Mouse (Mus musculus): Measurements from ENCODE around the gene Ttc7b.

Ttc7b gene

DNA sequence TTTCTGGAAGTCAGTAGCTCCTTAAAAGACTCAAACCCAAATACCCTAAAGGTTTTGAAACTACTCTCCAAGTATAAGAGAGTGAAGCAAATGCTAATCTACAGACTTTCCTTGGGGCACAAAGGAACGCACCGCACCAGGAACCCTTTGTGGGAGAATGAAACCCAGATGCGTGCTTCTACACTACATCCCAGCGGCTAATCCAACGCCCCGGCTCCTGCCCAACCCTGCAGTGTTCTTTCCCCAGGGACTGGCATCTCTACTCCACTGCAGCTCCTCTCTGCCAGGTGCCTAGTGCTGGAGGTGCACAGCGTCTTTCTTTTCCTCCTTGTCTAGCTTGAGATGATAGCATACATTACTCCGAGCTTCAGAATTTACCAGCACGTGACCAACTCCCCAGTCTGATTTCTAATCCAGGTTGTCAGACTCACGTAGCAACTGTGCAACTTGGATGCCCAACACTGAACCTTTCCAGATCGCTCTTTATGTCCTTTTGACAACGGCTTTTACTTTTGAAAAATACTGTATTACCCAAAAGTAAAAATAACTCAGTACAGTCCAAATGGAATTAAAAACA is 72.8 kb downstream of the Ttc7b start:
- no peak for DNase-seq (ENCODE audit: low spot score)

DNA sequence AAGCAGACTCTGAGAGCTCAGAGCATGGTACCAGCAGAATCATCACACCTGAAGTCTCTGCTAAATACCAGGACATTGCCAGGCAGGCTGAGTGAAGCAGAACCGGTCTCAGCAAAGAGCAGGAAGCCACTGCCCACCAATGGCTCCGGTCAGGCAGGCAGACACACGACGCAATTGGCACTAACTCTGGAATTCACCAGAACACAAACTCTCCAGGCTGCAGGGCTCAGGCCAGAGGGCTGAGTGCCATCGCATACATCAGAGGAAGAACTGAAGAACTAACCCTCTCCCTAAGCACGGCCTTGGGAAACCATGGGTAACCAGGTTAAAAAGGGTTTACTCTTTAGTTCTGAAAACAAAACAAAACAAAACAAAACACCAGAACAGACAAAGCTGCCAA is 73.5 kb downstream of the Ttc7b start:
- no peak for DNase-seq (ENCODE audit: low spot score)

DNA sequence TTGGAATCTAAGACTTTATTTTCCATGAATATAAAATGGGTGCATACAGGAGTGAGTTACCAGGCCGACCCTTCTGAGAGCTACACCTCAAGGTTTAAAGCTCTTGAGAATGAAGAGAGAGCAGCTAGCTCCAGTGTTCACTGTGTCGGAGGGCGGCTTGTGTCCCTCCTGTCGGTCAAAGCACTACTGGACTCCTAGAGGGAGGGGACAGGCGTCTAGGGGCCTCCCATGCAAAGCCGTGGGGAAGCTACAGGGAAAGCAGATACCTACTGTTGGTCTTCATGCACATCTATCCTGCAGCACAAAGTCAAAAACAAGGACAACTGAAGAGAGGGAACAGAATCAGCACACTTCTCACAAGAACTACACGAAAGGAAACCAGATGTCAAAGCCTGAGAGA is 74.9 kb downstream of the Ttc7b start:
- DNase-seq (ENCODE audit: low spot score), result no peak

DNA sequence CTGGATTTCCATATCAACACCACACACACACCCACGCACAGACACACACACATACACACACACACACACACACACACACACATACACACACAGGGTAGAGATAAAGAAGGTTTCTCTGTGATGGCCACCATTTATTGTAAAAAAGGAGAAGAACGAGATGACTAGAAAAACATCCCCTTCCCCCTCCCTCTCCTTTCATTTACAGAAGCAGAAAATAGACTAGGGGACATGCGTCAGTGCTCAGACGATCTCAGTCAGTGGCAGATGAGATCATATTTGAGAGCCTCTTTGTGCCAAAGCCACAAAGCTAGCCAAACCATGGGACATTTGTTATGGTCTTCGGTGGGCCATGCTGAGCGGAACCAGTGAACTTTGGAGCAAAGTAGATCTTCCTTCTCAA is 75.4 kb downstream of the Ttc7b start:
- no peak for DNase-seq (ENCODE audit: low spot score)

DNA sequence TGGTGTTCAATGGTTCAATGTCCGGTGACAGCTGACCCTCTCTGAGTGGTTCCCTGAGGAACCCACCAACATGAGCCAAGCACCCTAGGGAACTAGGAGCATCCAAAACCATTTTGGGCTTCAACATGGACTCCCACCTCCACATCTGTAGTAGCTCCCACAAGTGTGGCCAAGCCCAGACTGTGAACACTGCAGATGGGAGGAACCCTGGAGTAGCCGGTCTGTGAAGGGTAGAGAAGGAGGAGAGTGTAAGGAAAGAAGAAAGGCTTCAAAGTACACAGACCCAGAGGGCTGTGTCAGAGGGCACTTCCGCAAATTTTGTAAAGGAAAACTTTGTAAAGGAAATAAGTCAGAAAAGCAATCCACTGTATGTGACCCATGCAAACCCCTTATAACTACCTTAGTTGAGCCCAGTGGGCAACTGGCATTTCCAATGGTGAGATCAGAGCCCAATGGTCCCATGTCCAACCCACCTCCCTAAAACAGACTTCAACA is 75.9 kb downstream of the Ttc7b start:
- no peak for DNase-seq (ENCODE audit: low spot score)

DNA sequence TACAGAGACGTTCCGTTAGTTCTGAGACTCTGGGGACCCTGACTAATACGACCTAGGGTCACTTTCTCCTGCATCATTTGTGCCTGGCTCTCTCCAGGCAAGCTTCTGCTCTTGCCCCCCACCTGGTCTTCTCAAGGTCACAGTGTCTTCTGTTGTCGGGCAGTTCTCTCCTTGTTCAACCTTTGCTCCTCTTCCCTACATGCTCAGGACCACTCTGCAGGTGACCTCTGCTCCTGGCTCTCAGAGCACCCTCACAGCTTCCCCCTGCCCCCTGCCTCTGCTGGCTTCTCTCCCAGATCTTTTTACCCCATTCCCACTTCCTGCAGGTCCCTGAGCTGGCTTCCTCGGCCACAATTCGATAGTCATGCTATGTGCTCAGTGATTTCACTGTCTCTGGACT is 77.2 kb downstream of the Ttc7b start:
- DNase-seq (ENCODE audit: low spot score), result no peak

DNA sequence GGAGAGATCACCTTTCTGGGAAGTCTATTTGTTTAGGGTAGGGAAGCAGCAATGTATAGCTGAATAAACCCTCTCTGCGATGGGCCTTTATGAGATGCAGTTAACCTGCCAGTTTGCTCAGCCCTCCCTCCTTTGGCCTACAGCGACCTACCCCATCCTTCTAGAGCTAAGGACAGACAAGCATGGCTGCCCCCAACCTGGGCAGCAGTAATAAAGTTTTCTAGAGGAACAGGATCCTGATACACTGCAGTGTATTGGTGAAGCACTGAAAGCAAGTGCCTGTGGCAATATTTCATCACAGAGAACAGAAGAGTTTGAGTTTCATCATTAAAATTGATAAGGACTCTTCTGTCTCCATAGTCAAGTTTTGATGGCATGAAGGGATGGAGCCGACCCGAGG is 79.0 kb downstream of the Ttc7b start:
- no peak for DNase-seq (ENCODE audit: low spot score)

DNA sequence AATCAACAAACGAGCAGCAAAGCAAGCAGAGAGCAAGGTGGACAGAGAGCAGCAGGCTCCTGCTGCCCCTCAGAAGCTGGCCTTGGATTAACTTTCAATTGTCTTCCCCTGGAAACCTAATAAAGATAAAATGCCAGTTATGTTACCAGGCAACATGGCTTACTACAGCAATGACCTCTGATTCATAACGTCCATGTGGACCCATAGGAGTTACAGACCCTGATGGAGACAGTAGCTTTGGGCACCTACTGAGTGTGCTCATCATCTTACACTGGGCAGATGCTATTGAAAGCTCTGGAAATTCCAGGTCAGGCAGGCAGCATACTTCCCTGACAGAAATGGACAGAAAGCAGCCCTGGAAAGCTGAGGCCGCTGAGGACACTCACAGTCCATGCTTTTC is 80.7 kb downstream of the Ttc7b start:
- DNase-seq (ENCODE audit: low spot score), result no peak

DNA sequence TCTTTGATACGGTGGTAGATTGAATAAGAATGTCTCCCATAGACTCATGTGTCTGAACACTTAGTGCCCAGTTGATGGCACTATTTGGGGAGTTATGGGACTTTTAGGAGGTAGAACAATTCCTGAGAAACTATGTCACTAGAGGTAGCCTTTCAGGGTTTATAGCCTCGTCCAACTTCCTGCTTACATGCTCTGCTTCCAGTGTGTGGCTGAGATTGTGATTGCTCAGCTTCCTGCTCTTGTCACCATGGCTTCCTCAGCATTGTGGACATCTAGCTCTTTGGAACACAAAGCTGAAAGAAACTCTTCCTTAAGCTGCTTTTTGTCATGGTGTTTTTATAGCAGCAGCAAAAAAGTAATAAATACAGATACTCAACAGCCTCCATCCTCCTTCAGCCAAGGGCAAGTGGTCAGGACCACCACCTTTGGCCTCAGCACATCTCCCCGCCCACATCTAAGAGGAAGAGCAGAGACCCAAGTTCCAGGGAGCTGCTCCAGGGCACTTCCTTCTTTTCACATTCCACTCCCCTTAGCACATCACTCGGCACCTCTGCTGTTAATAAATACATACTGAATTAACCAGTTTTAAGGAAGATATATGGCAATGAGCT is 81.4 kb downstream of the Ttc7b start:
- DNase-seq (ENCODE audit: low spot score), result no peak

DNA sequence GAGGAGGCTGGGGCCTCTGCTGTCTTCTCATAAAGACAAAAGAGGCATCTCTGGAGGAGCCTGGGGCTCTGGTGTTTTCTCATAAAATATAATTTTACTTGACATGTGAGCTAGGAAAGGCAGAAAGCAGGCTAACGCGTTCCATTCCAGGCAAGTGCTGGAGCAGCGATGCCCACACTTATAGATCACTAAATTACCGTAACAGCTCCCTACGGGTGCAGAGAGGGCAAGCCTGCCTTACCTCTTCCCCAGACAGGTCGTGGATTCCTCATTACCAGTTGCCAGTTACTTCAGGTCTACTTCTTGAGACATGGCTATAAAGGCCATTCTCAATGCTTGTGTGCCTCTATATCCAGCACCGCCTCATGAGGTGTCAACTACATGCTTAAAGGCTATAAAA is 82.1 kb downstream of the Ttc7b start:
- no peak for DNase-seq (ENCODE audit: low spot score)

DNA sequence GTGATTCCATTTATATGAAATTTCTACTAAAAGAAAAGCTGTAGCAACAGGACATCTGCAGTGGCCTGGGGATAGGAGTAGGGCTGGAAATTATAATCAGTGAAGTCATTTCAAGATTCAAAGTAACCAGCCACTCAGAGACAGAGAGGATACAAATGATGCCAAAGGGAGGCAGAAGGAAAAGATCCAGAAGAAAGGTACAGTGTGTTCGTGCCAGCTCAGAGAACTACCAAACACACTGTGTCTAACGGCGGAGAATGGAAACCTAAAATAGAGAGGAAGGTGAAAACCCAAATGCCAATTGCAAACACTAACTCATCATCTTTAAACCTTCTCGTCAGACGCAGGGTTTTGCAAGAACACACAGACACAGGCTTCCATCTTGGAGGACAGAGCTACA is 82.8 kb downstream of the Ttc7b start:
- no peak for DNase-seq (ENCODE audit: low spot score)

DNA sequence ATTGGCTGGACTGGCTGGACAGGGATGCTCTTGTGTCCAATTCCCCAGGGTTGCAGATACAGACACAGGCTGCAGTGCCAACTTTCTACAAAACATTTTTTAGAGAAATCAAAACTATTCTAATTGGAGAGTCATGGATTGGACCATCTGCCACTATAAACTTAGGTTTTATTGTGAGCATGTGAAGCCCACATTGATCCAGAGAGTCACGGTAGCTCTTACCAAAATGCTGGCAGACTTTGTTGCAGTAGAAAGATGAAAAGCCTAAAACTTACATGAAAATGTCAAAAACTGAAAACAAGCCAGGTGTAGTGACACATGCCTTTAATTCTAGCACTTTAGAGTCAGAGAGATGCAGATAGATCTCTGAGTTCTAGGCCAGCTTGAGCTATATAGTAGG is 84.9 kb downstream of the Ttc7b start:
- no peak for DNase-seq (ENCODE audit: low spot score)

DNA sequence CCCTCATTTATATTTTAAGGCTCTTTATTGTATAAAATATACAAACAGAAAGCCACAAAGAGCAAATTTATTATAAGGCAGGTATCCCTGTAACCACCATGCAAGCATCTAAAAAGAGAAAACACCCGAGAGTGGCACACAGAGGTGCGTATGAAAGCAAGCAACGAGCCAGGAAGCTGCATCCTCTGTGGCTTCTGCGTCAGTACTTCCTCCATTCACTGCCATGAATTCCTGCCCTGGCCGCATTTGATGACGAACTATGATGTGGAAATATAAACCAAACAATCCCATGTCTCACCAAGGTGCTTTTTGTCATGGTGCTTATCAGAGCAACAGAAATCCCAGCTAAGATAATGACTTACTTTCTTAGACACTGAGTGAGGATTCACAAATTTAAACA is 88.8 kb downstream of the Ttc7b start:
- no peak for DNase-seq (ENCODE audit: low spot score)

DNA sequence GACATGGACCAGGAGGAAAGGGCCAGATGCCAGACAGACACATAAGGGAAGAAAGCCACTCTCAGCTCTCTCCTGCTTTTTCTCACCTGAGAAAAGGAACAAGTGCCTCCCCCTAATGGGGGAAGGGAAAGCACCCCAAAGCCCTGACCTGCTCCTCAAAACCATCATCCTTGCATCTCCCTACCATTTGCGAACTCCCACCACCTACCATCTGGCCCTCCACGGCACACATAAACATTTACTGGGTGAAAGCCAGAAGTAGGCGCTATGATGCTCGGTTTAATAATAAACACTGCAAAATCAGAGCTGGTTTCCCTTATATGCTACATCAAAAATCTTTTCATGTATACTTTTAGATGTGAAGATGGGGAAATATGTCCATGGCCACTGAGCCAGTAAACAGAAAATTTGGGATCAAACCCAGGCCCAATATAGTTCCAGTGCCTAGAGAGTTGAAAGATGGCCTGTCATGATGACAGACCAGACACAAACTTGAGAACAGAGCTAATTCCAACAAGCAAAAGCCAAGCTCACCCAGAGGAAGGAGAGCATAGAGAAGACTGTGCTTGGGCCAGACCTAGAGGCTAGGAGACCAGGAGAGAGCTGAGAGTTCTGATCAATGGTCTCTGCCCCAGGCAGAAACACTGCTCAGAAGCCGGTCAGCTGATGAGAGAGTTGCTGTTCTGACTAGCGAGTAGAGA is 91.1 kb downstream of the Ttc7b start:
- no peak for DNase-seq (ENCODE audit: low spot score)

DNA sequence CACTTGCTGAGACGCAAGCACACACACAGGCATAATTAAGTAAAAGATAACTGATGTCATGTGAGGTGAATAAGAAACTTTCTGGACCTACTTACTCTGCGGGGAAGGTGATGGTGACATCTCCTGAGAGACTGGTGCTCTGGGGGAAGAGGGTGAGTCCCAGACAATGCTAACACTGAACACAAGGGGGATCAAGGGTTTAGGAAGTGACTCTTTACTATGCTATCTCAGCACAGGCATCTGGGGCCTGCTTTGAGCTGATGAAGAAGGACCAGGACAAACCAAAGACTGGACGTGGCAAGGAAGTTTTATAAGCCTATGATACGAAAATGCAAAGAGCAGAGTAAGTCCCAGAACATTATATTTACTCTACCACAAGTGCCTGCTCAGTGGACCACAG is 92.4 kb downstream of the Ttc7b start:
- no peak for DNase-seq (ENCODE audit: low spot score)

DNA sequence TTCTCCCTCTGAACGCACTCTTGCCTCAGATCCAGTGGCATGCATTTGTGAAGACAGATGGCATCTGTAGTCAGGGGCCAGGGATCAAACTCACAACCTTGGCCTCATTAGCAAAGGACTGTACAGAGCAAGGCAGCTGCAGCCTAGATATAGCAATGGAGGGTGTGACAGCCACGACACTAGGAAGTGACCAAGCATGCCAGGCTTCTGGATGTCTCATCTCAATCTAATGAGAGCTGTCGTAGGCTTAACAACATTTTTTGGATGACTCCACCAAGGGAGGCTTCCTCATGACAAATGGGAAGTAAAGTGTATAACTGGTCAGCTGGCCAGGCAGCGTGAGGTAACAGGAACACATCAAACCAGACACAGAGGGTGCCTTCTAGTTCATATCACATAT is 94.4 kb downstream of the Ttc7b start:
- no peak for DNase-seq (ENCODE audit: low spot score)

DNA sequence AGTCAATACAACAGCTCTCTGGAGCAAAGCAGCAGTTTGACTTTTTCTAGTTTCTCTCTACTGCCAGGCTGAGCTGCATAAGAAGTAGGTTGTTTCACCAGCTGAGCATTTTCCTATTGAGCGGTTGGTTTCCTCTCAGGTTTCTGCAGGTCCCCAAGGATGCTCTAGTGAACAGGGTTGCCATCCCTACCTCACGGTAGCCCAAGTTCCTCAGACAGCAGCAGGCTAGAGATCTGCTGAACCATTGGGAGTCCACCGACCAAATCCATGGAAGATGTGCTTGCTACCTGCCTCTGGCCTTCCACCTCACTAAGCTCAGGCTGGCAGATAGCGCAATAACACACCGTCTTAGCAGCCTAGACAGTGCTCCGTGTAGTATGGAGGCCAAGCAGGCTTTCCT is 95.6 kb downstream of the Ttc7b start:
- DNase-seq (ENCODE audit: low spot score), result no peak

DNA sequence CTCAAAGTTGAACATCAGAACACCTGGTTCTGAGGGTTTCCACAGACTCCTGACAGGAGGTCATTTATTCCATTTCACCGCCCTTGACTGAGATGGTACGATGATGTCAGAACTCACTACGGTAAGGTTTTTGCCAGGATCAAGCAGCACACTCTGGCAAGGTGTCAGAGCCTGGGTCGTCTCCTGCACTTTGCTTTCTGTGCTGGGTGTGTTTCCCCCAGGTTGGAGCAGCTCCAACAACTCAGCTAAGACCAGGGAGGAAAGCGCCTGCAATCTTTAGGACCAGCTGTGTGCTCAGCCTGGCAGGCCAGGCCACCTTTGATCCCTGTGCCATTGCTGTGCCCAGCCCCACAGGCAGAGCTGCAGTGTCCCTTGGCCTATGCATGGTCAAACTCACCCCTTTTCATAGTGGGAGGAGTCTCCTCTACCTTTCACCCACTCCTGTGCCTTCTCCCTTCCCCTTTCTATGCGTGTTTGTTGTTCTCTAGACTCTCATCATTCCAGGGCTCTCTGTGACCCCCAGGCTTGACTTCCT is 98.3 kb downstream of the Ttc7b start:
- DNase-seq (ENCODE audit: low spot score), result no peak

DNA sequence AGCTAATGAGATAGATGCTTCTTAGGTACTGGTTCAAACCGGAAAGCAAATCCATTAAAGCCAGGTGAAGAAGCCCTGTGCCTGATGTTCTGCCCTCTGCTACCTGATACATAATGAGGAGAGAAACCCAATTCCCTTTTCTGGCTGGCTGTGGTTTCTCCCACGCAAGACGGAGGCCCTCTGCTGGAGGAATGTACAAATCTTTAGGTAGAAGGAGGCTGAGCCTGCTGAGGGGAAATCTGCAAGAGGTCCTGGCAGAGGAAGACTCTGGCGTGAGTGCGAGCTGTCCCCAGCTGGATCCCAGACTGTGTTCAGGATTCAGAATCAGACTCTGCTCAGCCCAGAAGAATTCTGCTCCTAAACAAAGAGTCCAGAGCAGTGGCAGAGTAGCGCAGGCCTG is 99.1 kb downstream of the Ttc7b start:
- no peak for DNase-seq (ENCODE audit: low spot score)

DNA sequence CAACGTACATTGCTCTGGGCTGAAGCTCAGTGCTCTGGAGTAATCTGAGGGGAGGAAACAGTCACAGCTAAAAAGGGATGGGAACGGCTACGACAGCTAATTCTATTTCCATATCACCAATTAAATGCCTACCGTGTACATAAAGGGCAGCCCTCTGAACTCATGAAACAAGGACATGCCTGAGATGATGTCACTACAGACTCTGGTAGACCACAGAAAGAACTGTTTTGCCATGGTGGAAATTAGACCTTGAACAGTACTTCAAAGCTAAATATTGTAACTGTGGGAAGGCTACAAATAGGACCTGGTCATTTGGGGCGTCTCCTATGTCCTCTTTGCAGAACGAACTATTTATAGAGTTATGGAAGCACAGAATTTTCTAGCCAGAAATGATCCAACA is 99.7 kb downstream of the Ttc7b start:
- DNase-seq (ENCODE audit: low spot score), result no peak

DNA sequence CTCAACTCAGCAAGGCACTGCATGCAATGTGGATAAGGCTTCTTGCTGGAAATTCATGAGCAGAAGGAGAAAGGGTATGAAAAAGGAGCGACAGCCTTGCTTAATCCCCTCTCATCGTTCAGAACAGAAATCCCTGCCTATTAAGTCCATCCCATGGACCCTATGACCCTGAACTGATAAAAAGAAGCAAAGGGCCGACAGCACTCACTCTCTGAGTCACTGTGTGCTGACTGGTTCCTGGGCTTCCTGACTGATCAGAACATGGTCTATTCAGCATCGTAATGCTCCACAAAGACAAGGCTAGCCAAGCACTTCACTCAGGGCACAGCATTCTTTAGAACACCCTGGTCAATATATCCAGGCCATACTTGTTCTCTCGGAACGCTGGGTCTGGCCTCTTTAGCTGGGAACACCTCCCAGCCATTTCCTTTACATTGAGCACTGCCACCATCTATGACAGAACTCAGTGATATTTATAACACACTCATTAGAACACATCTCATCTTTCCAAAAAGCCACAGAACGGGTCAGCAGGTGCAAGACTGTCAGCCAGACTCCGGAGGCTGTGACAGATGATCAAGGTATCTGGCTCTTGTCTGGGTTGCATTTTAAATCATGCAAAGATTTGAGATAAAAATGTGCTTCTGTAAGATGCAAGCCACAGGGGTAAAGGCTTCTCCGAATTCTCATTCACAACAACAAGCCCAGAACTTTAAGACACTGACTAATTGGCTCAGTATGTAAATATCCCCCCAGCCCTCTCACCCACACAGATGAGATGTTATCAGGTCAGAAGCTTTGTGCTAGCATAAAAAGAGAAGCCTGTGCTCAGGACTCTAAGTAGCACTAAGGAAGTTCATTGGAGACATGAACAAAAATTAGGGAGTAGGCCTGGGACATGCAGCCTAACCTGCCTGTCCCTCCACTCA is 100.4 kb downstream of the Ttc7b start:
- DNase-seq (ENCODE audit: low spot score), result no peak

DNA sequence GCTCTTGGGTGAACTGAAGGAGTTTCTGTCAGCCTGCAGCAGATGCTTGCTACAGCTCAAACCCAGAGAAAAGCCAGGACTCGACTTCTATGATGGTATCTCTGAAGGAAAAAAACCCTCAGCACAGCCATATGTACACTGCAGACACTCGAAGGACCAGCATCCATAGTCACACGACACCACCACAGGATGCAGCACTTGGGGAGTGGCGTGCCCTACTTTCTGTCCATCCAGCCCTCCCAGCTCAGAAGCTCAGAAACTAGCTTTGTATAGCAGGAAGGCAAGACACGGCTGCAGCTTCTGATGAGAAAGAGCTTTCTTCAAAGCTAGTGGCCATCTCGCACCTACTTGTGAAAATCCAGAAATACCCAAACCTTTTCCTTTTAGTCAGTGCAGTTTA is 104.8 kb downstream of the Ttc7b start:
- DNase-seq (ENCODE audit: low spot score), result no peak

Measured in adipocyte (in vitro differentiated cells).